Mouse (Mus musculus): Measurements from ENCODE around the gene Elavl1.

DNA sequence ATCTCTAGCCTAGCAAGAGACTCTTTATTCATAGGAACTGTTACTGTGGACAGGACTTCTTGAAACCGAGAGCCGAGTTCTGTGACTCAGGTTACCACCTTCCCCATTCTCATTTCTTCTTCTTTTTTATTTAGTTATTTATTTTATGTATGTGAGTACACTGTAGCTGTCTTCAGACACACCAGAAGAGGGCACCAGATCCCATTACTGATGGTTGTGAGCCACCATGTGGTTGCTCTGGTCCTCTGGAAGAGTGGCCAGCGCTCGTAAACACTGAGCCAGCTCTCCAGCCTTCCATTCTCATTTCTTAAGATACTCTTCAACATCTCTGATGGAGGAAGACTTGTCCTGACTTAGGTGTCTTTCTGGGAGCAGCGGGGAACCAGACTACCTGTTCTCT, 32.5 kb downstream of the Elavl1 start:
- TF ChIP-seq CTCF (IDR thresholded peaks at IDR 0.05; ENCODE audit: borderline replicate concordance, insufficient read depth, low read length): no peak
- TF ChIP-seq POLR2A (IDR thresholded peaks at IDR 0.05; ENCODE audit: low read depth, low read length): no peak

All from embryonic fibroblast, embryonic 13.5 days (primary cell).